Mouse (Mus musculus): ENCODE data around the gene Gnl1. TPM values are rescaled to one million over a fixed set of nuclear protein-coding genes. Genes with fewer than 3 reads are reported as not detected.
"Not testable (repeated sequence)": the region's sequence is repeated elsewhere in the genome, so short reads cannot be mapped to it uniquely, and the experiment has no call there.

The Gnl1 gene
- polyA plus RNA-seq, 1 experiment from 2014 or later = 36.5 TPM

- Histone ChIP-seq H3K9ac (ENCODE audit: low read length) (no peak overlapping the region), H3K27me3 (ENCODE audit: control insufficient read depth, insufficient read depth, low read length) (no peaks in the 10 kb centered on the region), H3K36me3 (ENCODE audit: control insufficient read depth, insufficient read depth, low read length) (no peaks in the 10 kb centered on the region), H3K4me1 (ENCODE audit: control insufficient read depth, insufficient read depth, low read length) (0 out of 2 replicates have a peak, but pooled peaks cover 2% of the 10 kb centered on the region), H3K4me3 (ENCODE audit: low read depth, low read length) (no peak overlapping the region), H3K4me2 (ENCODE audit: low read depth) (no peak overlapping the region), H3K27ac (ENCODE audit: low read depth, low read length) (no peak overlapping the region), H3K9me3 (ENCODE audit: control insufficient read depth, low read length) (no peaks in the 10 kb centered on the region)
- ATAC-seq (ENCODE audit: insufficient read depth, low FRiP score, low TSS enrichment) (no peak), DNase-seq (ENCODE audit: low spot score) (no peak)
- WGBS = 69% methylated on average over 5 of the region's 5 CpGs
Observed at GRCm38 (mm10) chr17:36025197-36025596, 45.5 kb downstream of the Gnl1 start.

- no peak for ATAC-seq (ENCODE audit: insufficient read depth, low FRiP score, low TSS enrichment)
- DNase-seq (ENCODE audit: low spot score) = no peak
- Histone ChIP-seq H3K4me3 (ENCODE audit: low read depth, low read length) (no peak overlapping the region), H3K27ac (ENCODE audit: low read depth, low read length) (no peak overlapping the region), H3K4me1 (ENCODE audit: control insufficient read depth, insufficient read depth, low read length) (no peaks in the 10 kb centered on the region), H3K9ac (ENCODE audit: low read length) (no peak overlapping the region), H3K9me3 (ENCODE audit: control insufficient read depth, low read length) (no peaks in the 10 kb centered on the region), H3K4me2 (ENCODE audit: low read depth) (no peak overlapping the region), H3K27me3 (ENCODE audit: control insufficient read depth, insufficient read depth, low read length) (no peaks in the 10 kb centered on the region), H3K36me3 (ENCODE audit: control insufficient read depth, insufficient read depth, low read length) (no peaks in the 10 kb centered on the region)
- 65% methylated on average over 4 of the region's 4 CpGs for WGBS
Observed at GRCm38 (mm10) chr17:36025901-36026300, 46.2 kb downstream of the Gnl1 start.

- H3K27me3 ChIP-seq (ENCODE audit: control insufficient read depth, insufficient read depth, low read length) = 0 out of 2 replicates have a peak, but pooled peaks cover 4% of the 10 kb centered on the region
- H3K27ac ChIP-seq (ENCODE audit: low read depth, low read length) = no peak overlapping the region
- no peaks in the 10 kb centered on the region for H3K9me3 ChIP-seq (ENCODE audit: control insufficient read depth, low read length)
- no peak overlapping the region for H3K9ac ChIP-seq (ENCODE audit: low read length)
- no peak for DNase-seq (ENCODE audit: low spot score)
- no peaks in the 10 kb centered on the region for H3K4me1 ChIP-seq (ENCODE audit: control insufficient read depth, insufficient read depth, low read length)
- no peak for ATAC-seq (ENCODE audit: insufficient read depth, low FRiP score, low TSS enrichment)
- H3K4me3 ChIP-seq (ENCODE audit: low read depth, low read length) = no peak overlapping the region
- WGBS = 93% methylated on average over 4 of the region's 4 CpGs
- no peaks in the 10 kb centered on the region for H3K36me3 ChIP-seq (ENCODE audit: control insufficient read depth, insufficient read depth, low read length)
- H3K4me2 ChIP-seq (ENCODE audit: low read depth) = no peak overlapping the region
Observed at GRCm38 (mm10) chr17:36027663-36028062, 48.0 kb downstream of the Gnl1 start.

- ATAC-seq (ENCODE audit: insufficient read depth, low FRiP score, low TSS enrichment) = no peak
- 85% methylated on average over 7 of the region's 7 CpGs for WGBS
- DNase-seq (ENCODE audit: low spot score) = no peak
Observed at GRCm38 (mm10) chr17:36028879-36029619, 49.4 kb downstream of the Gnl1 start.

GRCm38 (mm10) chr17:36030046-36030702, 50.5 kb downstream of the Gnl1 start:
- not testable (repeated sequence) for H3K36me3 ChIP-seq (ENCODE audit: control insufficient read depth, insufficient read depth, low read length); H3K27me3 ChIP-seq (ENCODE audit: control insufficient read depth, insufficient read depth, low read length); ATAC-seq (ENCODE audit: insufficient read depth, low FRiP score, low TSS enrichment); H3K4me1 ChIP-seq (ENCODE audit: control insufficient read depth, insufficient read depth, low read length); H3K9me3 ChIP-seq (ENCODE audit: control insufficient read depth, low read length); DNase-seq (ENCODE audit: low spot score); H3K27ac ChIP-seq (ENCODE audit: low read depth, low read length); H3K9ac ChIP-seq (ENCODE audit: low read length); H3K4me3 ChIP-seq (ENCODE audit: low read depth, low read length); H3K4me2 ChIP-seq (ENCODE audit: low read depth)
- WGBS = 77% methylated on average over 2 of the region's 4 CpGs

More at GRCm38 (mm10) chr17:36028879-36029619, 49.4 kb downstream of the Gnl1 start:
- no peaks in the 10 kb centered on the region for H3K9me3 ChIP-seq (ENCODE audit: control insufficient read depth, low read length)
- H3K9ac ChIP-seq (ENCODE audit: low read length) = no peak overlapping the region
- no peaks in the 10 kb centered on the region for H3K36me3 ChIP-seq (ENCODE audit: control insufficient read depth, insufficient read depth, low read length)
- no peak overlapping the region for H3K27ac ChIP-seq (ENCODE audit: low read depth, low read length)
- H3K27me3 ChIP-seq (ENCODE audit: control insufficient read depth, insufficient read depth, low read length) = 0 out of 2 replicates have a peak, but pooled peaks cover 4% of the 10 kb centered on the region
- H3K4me1 ChIP-seq (ENCODE audit: control insufficient read depth, insufficient read depth, low read length) = no peaks in the 10 kb centered on the region
- H3K4me3 ChIP-seq (ENCODE audit: low read depth, low read length) = no peak overlapping the region
- H3K4me2 ChIP-seq (ENCODE audit: low read depth) = no peak overlapping the region

- H3K4me3 ChIP-seq (ENCODE audit: low read depth, low read length) = peak overlapping the region; percentile 38; the same call in 1 of the 2 replicates
- not testable (repeated sequence) for ATAC-seq (ENCODE audit: insufficient read depth, low FRiP score, low TSS enrichment)
Observed at GRCm38 (mm10) chr17:36030703-36031582, 51.3 kb downstream of the Gnl1 start.

GRCm38 (mm10) chr17:36031583-36032331, 52.1 kb downstream of the Gnl1 start:
- not testable (repeated sequence) for H3K27ac ChIP-seq (ENCODE audit: low read depth, low read length); H3K4me1 ChIP-seq (ENCODE audit: control insufficient read depth, insufficient read depth, low read length); H3K27me3 ChIP-seq (ENCODE audit: control insufficient read depth, insufficient read depth, low read length); H3K9me3 ChIP-seq (ENCODE audit: control insufficient read depth, low read length); H3K36me3 ChIP-seq (ENCODE audit: control insufficient read depth, insufficient read depth, low read length)
- 1% methylated on average over 39 of the region's 40 CpGs for WGBS
- peak overlapping the region; percentile 38 for H3K4me3 ChIP-seq (ENCODE audit: low read depth, low read length)
- H3K4me2 ChIP-seq (ENCODE audit: low read depth) = peak overlapping the region; percentile 64
- peak overlapping the region; percentile 26 for H3K9ac ChIP-seq (ENCODE audit: low read length)
- DNase-seq (ENCODE audit: low spot score) (peak; percentile 26), ATAC-seq (ENCODE audit: insufficient read depth, low FRiP score, low TSS enrichment) (peak; percentile 37; the same call in 1 of the 2 replicates)

More at GRCm38 (mm10) chr17:36030703-36031582, 51.3 kb downstream of the Gnl1 start:
- H3K27ac ChIP-seq (ENCODE audit: low read depth, low read length); H3K4me1 ChIP-seq (ENCODE audit: control insufficient read depth, insufficient read depth, low read length); H3K9ac ChIP-seq (ENCODE audit: low read length); H3K36me3 ChIP-seq (ENCODE audit: control insufficient read depth, insufficient read depth, low read length); H3K9me3 ChIP-seq (ENCODE audit: control insufficient read depth, low read length); H3K27me3 ChIP-seq (ENCODE audit: control insufficient read depth, insufficient read depth, low read length); DNase-seq (ENCODE audit: low spot score): not testable (repeated sequence)
- WGBS = 39% methylated on average over 8 of the region's 8 CpGs
- H3K4me2 ChIP-seq (ENCODE audit: low read depth) = peak overlapping the region; percentile 64

GRCm38 (mm10) chr17:36032351-36032875, 52.8 kb downstream of the Gnl1 start, which contains the start of gene H2-T23:
Gene H2-T23 (minus strand): TSS chr17:36032855.
- H3K9me3 ChIP-seq (ENCODE audit: control insufficient read depth, low read length); DNase-seq (ENCODE audit: low spot score); H3K27ac ChIP-seq (ENCODE audit: low read depth, low read length); H3K36me3 ChIP-seq (ENCODE audit: control insufficient read depth, insufficient read depth, low read length); H3K4me1 ChIP-seq (ENCODE audit: control insufficient read depth, insufficient read depth, low read length); ATAC-seq (ENCODE audit: insufficient read depth, low FRiP score, low TSS enrichment); H3K27me3 ChIP-seq (ENCODE audit: control insufficient read depth, insufficient read depth, low read length): not testable (repeated sequence)
- H3K4me3 ChIP-seq (ENCODE audit: low read depth, low read length) = peak within 1 kb of the TSS; percentile 38
- H3K9ac ChIP-seq (ENCODE audit: low read length) = peak within 1 kb of the TSS; percentile 42
- peak within 1 kb of the TSS; percentile 64 for H3K4me2 ChIP-seq (ENCODE audit: low read depth)
- under 1% methylated on average over 25 of the region's 25 CpGs for WGBS
